Mouse (Mus musculus) gastrocnemius, postnatal 14 days (tissue): ENCODE results near the gene Zbtb40. TPM values are rescaled to one million over a fixed set of nuclear protein-coding genes. Genes with fewer than 3 reads are reported as not detected.
A peak's percentile ranks its signal among the peaks of the same experiment; 100 is the strongest.

Experiments used
- DNase-seq: peaks from one replicate; pipeline ENCODE4 v3.0.0; 2021; ENCODE audit warnings: mixed read lengths
- intact Hi-C: fragments of 180-260 bp; cut with DNase I; formaldehyde crosslinking; loops from one replicate; pipeline ENCODE4 v1.15.1; 2025; ENCODE audit warnings: low total_unique reads
- total RNA-seq, 2 experiments: library from RNA; stranded (reverse); gene quantifications; 2 replicates each; pipeline ENCODE4 v1.2.3; 2021

Gene Zbtb40
- total RNA-seq, 2 experiments from 2014 or later = 4.2 to 4.4 TPM

DNA sequence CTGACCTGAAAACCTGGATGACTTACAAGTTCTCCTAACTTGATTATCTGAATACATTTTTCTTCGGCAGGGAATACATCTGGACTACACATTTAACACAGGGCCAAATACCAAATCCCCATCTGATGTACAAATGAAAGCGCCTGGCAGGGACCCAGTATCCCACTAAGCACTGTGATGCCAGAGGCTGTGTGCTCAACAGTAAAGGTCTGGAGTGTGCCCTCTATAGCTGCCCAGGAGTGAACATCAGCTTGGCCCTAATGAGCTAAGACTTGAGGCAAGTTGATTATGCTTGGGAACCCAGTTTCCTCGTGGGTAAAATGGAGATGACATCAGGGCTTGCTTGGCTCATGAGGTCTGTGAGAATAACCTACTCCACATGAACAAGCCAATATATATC lies 10.1 kb downstream of the Zbtb40 start:
- intact Hi-C loops = no loop called here
- no peak for DNase-seq

- no peak for DNase-seq
- intact Hi-C loops = no loop called here
Measured at GRCm38 (mm10) chr4:137038096-137038495, 10.5 kb downstream of the Zbtb40 start.

GRCm38 (mm10) chr4:137033115-137033887 lies 15.3 kb downstream of the Zbtb40 start:
- DNase-seq = no peak
- intact Hi-C loops = no loop called here

- no peak for DNase-seq
- intact Hi-C loops = no loop called here
Measured at GRCm38 (mm10) chr4:137032456-137032855, 16.1 kb downstream of the Zbtb40 start.

DNA sequence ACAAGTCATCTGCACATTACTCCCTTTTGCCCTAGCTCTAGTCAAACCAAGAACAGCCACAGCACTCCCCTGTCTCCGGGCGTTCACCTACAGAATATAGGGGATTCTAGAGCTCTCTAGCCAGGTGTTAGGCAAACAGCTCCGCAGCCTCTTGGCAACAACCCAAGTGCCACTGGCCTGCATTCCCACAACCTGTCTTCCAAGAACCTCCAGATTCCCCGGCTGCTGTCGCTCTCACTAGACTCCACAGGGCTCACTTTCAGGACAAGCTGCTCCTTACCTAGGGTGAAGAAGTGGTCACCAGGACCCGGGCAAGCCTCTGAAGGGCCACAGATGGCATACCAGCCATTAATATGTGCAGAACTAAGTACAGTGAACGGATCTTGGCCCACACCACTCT lies 17.3 kb downstream of the Zbtb40 start:
- intact Hi-C loops = no loop called here
- no peak for DNase-seq

DNA sequence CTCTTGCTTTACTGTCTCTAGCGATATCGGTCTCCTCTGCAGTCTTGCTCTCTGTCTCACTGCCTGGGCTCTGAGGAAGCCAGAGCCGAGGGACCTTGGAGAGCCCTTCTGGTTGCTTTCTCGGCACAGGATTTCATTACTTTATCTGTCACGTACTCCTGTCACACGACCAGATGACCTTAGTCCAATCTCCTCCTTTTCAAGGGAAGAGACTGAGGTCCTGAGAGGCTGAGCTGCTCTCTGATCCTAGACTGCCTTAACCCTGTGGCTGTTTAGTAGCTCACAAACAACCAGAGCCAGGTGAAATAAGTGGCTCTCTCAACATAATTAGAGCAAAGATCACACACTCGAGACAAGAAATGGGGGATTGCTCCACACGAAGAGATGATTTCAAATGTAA lies 19.3 kb downstream of the Zbtb40 start:
- no peak for DNase-seq
- intact Hi-C loops = no loop called here

DNA sequence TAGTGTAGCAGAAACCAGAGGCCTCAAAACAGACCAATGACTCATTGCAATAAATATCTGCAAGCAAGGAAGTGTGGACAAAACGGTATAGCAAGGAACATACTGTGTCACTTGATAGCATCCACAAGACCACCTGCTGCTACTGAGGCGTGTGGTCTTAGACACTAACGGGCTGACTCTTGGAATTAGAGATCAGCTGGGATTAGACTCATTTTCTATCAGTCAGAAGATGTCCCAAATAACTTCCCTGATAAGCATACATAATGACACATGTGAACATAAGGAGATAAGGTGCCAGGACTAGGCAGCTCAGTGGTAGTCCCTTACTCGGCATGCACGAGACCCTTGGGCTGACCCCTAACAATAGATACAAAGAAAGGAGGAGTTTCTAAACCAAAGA lies 21.6 kb downstream of the Zbtb40 start:
- intact Hi-C loops = no loop called here
- DNase-seq = no peak

DNA sequence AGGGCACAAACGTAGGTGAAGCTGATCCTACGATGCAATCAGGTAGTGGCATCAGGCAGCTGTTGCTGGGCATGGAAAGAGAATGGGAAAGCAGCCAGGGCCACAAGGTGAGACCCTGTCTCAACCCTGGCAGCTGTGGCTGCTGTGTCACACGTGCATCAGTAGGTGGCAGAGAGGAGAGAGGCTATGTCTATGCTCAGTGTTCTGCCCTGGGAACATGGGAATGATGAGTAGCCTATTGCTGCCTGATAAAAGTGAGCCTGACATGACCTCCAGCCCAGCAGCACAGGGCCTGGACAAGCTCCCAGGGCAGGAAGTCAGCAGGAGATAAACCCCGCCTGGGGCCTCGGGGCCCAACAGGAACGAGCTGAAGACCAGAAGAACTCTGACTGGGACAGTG lies 23.0 kb downstream of the Zbtb40 start:
- peak; percentile 13 for DNase-seq
- intact Hi-C loops = no loop called here

- no peak for DNase-seq
- intact Hi-C loops = no loop called here
Measured at GRCm38 (mm10) chr4:137025133-137025532, 23.5 kb downstream of the Zbtb40 start.

- intact Hi-C loops = no loop called here
- DNase-seq = no peak
Measured at GRCm38 (mm10) chr4:137020065-137020464, 28.5 kb downstream of the Zbtb40 start.

DNA sequence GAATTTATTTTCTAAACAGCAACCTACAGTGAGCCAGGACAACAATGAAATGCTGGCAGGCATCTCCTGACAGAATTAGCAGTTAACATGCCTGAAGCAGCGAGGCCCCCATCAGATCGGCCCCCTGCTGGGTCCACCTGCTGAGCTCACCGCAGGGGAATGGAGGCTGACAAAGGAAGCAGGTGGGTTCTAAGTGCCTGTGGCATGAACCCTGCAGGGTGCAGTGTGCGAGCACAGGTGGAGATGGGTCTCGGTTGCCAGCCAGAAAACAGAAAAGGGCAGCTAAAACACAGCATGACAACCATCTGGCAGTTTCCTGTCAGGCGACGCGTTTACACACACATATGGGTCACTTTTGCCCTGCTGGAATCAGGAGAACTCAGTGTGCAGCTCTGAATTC lies 32.7 kb downstream of the Zbtb40 start:
- intact Hi-C loops = no loop called here
- no peak for DNase-seq

DNA sequence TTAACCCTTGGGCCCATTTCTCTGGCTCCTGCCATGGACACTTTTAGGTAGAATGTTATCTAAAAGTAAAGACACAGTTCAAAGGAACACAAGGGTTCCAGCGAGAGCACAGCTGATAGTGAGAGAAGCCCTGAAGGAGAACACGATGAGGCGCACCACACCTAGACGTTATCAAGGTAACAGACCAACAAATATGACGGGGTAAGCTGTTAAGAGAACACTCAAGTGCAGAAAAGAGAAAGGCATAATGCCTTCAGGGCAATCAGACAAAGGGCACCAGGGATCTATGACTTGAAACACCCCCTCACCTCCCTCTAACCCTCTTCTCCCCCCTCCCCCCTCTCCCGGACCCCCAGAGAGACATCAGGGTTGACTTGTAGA lies 33.1 kb downstream of the Zbtb40 start:
- no peak for DNase-seq
- intact Hi-C loops = no loop called here

- DNase-seq = no peak
- intact Hi-C loops = no loop called here
Measured at GRCm38 (mm10) chr4:137014654-137015475, 33.7 kb downstream of the Zbtb40 start.

DNA sequence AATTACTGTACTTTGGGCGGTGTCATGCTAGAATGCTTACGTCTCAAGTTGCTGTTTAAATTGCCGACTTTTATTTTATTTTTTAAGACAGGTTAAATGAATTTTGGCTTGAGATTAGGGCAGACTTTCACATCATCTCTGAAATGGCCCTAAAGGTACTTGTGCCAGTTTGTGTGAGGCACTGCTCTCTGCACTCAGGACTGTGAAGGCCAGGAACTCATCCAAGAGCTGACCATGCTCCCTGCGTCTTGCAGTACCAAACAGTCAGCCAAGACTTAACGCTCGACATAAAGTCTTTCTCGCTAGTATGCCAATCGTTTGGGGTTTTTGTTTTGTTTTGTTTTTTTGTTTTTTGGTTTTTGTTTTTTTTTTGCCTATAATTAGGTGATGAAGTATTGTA lies 34.5 kb downstream of the Zbtb40 start:
- intact Hi-C loops = no loop called here
- no peak for DNase-seq

DNA sequence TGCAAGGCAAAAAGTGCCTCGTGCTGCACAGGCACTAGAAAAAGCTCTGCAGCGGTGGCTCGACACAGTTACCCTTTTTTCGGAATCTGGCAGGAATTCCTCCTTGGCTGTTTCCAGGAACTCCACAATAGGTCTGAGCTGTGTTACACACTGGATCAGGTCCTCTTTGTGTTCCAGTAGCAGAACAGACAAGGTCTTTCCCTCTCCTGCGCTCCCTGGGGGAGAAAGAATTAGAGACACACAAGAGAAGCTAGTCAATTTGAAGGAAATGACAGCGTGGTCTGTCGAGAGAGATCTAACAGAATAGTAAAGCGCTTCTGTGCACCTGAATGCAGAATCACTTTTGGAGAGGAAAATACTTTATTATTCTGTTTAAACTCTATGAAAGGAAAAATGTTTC lies 41.6 kb downstream of the Zbtb40 start:
- no peak for DNase-seq

DNA sequence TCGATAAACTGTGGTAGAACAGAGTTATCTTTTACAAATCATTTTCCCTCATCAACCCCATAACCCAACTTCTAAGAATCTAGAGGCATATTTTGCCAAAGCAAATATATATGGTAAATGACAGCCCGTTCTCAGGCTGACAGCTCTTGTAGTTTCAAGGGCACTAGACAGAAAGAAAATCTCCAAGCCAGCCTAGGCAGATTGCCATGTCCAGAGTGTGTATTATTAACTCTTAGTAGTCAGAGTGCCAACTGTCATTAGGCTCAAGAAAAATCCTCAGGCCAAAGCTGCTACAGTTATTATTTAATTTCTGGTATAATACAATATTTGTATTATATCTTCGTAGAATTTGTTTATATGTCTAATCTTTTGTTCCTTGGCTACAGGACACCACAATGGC lies 46.8 kb downstream of the Zbtb40 start:
- intact Hi-C loops = no loop called here
- DNase-seq = no peak

More for the DNA sequence above, 41.6 kb downstream of the Zbtb40 start:
- intact Hi-C loops = no loop called here

DNA sequence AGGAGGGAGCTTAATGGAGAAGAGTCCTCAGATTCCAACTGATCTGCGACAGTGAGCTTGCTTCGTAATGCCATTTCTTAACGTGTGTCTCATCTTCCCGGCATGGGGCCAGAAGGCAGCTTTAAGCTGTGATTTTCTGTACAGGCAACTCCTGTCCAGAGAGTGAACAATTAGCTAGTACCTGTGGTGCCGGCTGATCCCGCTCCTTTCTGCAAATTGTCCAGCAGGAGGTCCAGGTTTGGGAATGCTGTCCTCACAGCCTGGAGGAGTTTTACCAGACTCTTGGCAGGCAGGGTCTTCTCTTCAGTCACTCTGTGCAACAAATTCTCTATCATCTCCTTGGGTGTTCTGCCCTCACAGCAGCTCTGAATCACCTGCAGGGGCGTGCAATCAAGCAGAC lies 47.6 kb downstream of the Zbtb40 start:
- no peak for DNase-seq
- intact Hi-C loops = no loop called here

- DNase-seq = no peak
- intact Hi-C loops = no loop called here
Measured at GRCm38 (mm10) chr4:136998371-136998770, 50.2 kb downstream of the Zbtb40 start.

DNA sequence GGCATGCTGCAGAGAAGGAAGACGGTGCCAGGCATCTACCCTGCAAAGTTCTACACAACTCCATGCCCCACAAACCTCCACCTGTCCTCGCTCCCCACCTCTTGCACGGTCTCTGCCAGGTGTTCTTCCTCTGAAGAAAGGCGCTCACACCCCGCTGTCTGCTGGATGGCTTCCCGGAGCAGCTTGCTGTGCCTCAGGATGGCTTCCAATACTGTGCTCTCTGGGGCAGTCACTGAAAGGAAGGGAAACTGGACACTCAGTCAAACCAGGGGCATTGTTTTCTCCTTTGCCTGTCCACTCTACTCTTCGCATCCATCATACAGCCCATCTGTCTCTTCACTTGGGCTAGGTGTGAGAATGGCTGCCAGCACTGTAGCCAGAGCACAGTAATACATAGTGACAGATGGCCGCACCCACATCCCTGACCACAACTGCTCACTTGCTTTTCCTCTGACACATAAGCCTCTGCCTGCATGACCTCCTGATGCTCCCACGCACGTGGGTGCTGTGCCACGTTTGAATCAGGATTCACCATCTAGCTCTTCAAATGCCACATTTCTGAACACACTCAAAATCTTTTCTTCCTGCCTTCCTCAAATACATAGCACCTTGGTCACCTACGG lies 50.8 kb downstream of the Zbtb40 start:
- DNase-seq = no peak
- intact Hi-C loops = no loop called here

DNA sequence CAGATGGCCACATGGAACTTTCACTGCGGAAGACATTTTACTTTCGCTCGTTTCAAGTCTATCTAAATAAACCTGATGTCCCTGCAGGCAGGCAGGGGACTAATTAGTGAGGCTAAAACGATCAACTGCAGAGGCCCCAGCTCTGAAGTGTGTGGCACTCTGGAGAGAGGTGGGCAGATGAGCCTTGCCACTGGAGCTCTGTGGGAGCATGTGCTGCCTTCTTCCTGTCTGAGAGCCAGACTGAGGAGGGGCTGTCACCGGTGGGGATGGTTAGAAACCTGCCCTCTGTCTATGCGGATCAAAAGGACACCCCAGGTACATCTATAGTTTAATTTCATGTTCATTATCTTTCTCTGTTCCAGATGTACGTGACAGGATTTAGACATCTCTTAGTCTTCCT lies 51.7 kb downstream of the Zbtb40 start:
- no peak for DNase-seq
- intact Hi-C loops = no loop called here

GRCm38 (mm10) chr4:136995361-136995760 lies 53.2 kb downstream of the Zbtb40 start:
- intact Hi-C loops = no loop called here
- no peak for DNase-seq
